Mouse (Mus musculus) G1E (cell line): ENCODE data around the gene Megf6. TPM values are rescaled to one million over a fixed set of nuclear protein-coding genes. Genes with fewer than 3 reads are reported as not detected.

Source experiments
- ATAC-seq: 2 replicates; pipeline ENCODE4 v1.8.0; 2016; ENCODE audit warnings: mild to moderate bottlenecking; ENCODE audit not compliant: insufficient number of reproducible peaks, poor library complexity, low FRiP score, severe bottlenecking; ENCODE audit errors: extremely low read depth
- DNase-seq: peaks from one replicate; pipeline ENCODE4 v3.0.0; 2012; ENCODE audit warnings: low spot score
- H3K27me3 ChIP-seq: 2 replicates; pipeline ENCODE4 v1.6.1; 2012; ENCODE audit warnings: mild to moderate bottlenecking, low read length, inconsistent platforms; ENCODE audit not compliant: insufficient read depth
- H3K36me3 ChIP-seq: replicated peaks from 2 replicates; pipeline ENCODE3; 2012; ENCODE audit warnings: mild to moderate bottlenecking, inconsistent platforms
- H3K4me1 ChIP-seq: 2 replicates; pipeline ENCODE4 v1.6.1; 2012; ENCODE audit warnings: low read depth, low read length, inconsistent platforms, mixed read lengths; ENCODE audit not compliant: insufficient read depth
- H3K4me3 ChIP-seq: 2 replicates; pipeline ENCODE4 v1.5.1; 2012; ENCODE audit warnings: low read depth, mild to moderate bottlenecking, inconsistent platforms, low read length, moderate library complexity, mixed read lengths
- H3K9me3 ChIP-seq: replicated peaks from 2 replicates; pipeline ENCODE4 v1.6.1; 2012; ENCODE audit warnings: inconsistent platforms
- CTCF ChIP-seq: IDR thresholded peaks from 2 replicates; pipeline ENCODE4 v1.5.1; 2012; ENCODE audit warnings: low read depth, low read length, inconsistent platforms, mixed read lengths
- GATA1 ChIP-seq: IDR thresholded peaks from 2 replicates; pipeline ENCODE4 v1.6.1; 2012; ENCODE audit warnings: borderline replicate concordance, low read length, inconsistent platforms, mixed read lengths
- GATA2 ChIP-seq: IDR thresholded peaks from 2 replicates; pipeline ENCODE4 v1.6.1; 2012; ENCODE audit warnings: low read depth, low read length, inconsistent platforms, borderline replicate concordance
- POLR2AphosphoS5 ChIP-seq: IDR thresholded peaks from 2 replicates; pipeline ENCODE4 v1.6.1; 2012; ENCODE audit warnings: low read depth, low read length, inconsistent platforms; ENCODE audit not compliant: insufficient replicate concordance
- TAL1 ChIP-seq: conservative IDR thresholded peaks from 2 replicates; pipeline ENCODE4 v1.6.1; 2012; ENCODE audit warnings: low read depth, low read length, inconsistent platforms, mixed read lengths
- polyA plus RNA-seq: library from polyadenylated mRNA; stranded (reverse); fragments of >175 nt; gene quantifications from 2 replicates; pipeline ENCODE4 v1.2.3, GENCODE M21; 2012
- total RNA-seq, 2 experiments: library from RNA; stranded (forward) in 1 of 2; stranded (reverse) in 1 of 2; fragments of 200-1000 nt in 1 of 2; fragments of >200 nt in 1 of 2; fragmentation: Nextera tagmentation in 1 of 2; gene quantifications; 2 replicates each; pipeline ENCODE4 v1.2.3; 2014 to 2017

The Megf6 gene
- total and polyA plus RNA-seq, 3 experiments, result 0.01 to 0.05 TPM; not detected in 1

- Histone ChIP-seq H3K4me1 (no peaks in the 10 kb centered on the region), H3K27me3 (no peaks in the 10 kb centered on the region), H3K9me3 (peaks cover 96% of the 10 kb centered on the region), H3K4me3 (no peak overlapping the region), H3K36me3 (no peaks in the 10 kb centered on the region)
- no peak for DNase-seq
- no peak for ATAC-seq
- TF ChIP-seq GATA2 (no peak), GATA1 (no peak), CTCF (no peak), TAL1 (no peak), POLR2AphosphoS5 (no peak)
These were observed 31.0 kb downstream of the Megf6 start for GRCm38 (mm10) chr4:154201511-154201910.

DNA sequence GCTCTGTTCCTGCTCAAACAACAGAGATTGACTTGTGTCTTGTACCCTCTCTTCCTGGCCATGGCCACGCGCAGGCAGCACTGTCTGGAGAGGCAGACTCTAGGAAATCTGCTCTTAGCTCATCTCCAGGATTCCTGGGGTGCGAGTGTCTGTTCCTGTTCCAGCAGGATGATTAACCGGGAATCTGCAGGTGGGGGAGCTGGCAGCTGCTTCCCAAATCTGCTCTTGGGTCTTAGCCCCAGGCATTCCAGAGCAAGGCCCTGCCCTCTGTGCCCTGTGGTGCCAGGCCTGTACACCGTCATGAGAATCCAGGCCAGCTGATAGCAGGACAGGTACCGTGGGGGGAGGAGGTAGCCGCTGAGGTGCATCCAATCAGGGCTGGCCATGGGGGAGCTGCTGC, 34.0 kb downstream of the Megf6 start:
- H3K4me3 ChIP-seq, result no peak overlapping the region
- TF ChIP-seq GATA2 (no peak), GATA1 (no peak), CTCF (no peak), POLR2AphosphoS5 (no peak), TAL1 (no peak)

DNA sequence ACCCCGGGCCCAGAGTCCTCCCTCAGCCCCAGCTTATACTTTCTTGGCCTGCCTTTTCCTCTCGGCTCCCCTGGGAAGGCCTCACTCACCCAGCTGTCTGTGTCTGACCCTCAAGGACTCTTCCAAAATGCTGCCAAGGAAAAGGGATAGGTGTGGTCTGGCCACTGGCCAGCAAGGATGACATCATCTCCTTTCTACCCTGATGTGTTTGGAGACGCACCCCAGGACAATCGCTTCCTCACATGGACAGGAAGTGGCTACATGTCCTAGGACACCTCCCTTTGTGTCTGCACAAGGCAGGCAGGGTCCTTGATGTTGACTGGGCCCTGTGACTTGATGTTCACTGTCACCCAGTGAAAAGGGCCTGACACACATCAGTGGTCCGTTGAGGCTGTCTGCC, 34.9 kb downstream of the Megf6 start:
- H3K4me1 ChIP-seq, result no peaks in the 10 kb centered on the region
- H3K4me3 ChIP-seq, result no peak overlapping the region
- H3K27me3 ChIP-seq, result no peaks in the 10 kb centered on the region
- DNase-seq, result no peak
- peaks cover 93% of the 10 kb centered on the region for H3K9me3 ChIP-seq
- H3K36me3 ChIP-seq, result no peaks in the 10 kb centered on the region
- TF ChIP-seq TAL1, result no peak
- no peak for TF ChIP-seq GATA1
- no peak for TF ChIP-seq POLR2AphosphoS5
- no peak for TF ChIP-seq GATA2
- TF ChIP-seq CTCF, result no peak
- no peak for ATAC-seq

More for the DNA sequence above, 34.0 kb downstream of the Megf6 start:
- Histone ChIP-seq H3K4me1 (no peaks in the 10 kb centered on the region), H3K27me3 (no peaks in the 10 kb centered on the region), H3K36me3 (no peaks in the 10 kb centered on the region), H3K9me3 (peaks cover 96% of the 10 kb centered on the region)
- DNase-seq, result no peak
- no peak for ATAC-seq

GRCm38 (mm10) chr4:154207261-154207660, 36.7 kb downstream of the Megf6 start:
- ATAC-seq (no peak), DNase-seq (no peak)
- Histone ChIP-seq H3K9me3 (peaks cover 96% of the 10 kb centered on the region), H3K36me3 (no peaks in the 10 kb centered on the region), H3K4me3 (no peak overlapping the region), H3K4me1 (no peaks in the 10 kb centered on the region), H3K27me3 (no peaks in the 10 kb centered on the region)
- TF ChIP-seq CTCF (no peak), GATA2 (no peak), TAL1 (no peak), POLR2AphosphoS5 (no peak), GATA1 (no peak)

GRCm38 (mm10) chr4:154209054-154209453, 38.5 kb downstream of the Megf6 start:
- Histone ChIP-seq H3K4me3 (no peak overlapping the region), H3K4me1 (no peaks in the 10 kb centered on the region), H3K27me3 (no peaks in the 10 kb centered on the region), H3K9me3 (peaks cover 96% of the 10 kb centered on the region), H3K36me3 (no peaks in the 10 kb centered on the region)
- TF ChIP-seq POLR2AphosphoS5 (no peak), GATA2 (no peak), GATA1 (no peak)
- ATAC-seq, result no peak
- DNase-seq, result no peak

DNA sequence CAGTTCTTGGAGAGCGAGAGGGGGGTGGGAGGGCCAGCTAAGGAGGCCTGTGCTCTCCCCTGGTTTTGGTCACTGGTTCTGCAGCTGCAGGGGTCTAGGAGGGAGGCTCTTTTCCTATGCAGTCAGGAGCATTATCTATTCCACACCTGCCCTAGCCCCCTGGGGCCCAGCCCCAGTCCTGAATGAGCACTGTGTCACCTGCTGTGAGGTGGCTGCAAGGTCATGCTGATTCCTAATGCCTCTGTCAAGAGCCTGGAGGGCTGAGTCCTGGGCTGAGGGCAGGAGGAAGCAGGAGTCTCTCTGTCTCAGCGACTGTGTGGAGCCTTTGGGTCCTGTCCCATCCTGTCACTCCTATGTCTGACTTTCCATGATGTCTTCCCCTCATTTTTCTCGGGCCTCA, 39.3 kb downstream of the Megf6 start:
- Histone ChIP-seq H3K4me1 (no peaks in the 10 kb centered on the region), H3K4me3 (no peak overlapping the region), H3K36me3 (no peaks in the 10 kb centered on the region), H3K9me3 (peaks cover 94% of the 10 kb centered on the region), H3K27me3 (no peaks in the 10 kb centered on the region)
- no peak for ATAC-seq
- TF ChIP-seq TAL1 (no peak), CTCF (no peak), POLR2AphosphoS5 (no peak), GATA1 (no peak), GATA2 (no peak)
- DNase-seq, result no peak
